Mouse (Mus musculus) forebrain, embryonic 14.5 days (tissue): ENCODE results near the gene Vmn2r88. TPM values are rescaled to one million over a fixed set of nuclear protein-coding genes. Genes with fewer than 3 reads are reported as not detected.
"Not testable (repeated sequence)": the region's sequence is repeated elsewhere in the genome, so short reads cannot be mapped to it uniquely, and the experiment has no call there.

Experiments used
- ATAC-seq: fragments of 200-750 bp; cut with Nextera tagmentation; 2 replicates; pipeline ENCODE4 v1.8.0; 2017; ENCODE audit warnings: mild to moderate bottlenecking, moderate library complexity
- DNase-seq: peaks from one replicate; pipeline ENCODE4 v3.0.0-alpha.2; 2015; ENCODE audit warnings: low spot score
- H3K27ac ChIP-seq: fragments of 300-500 bp; sonication (generic); 2 replicates; pipeline ENCODE4 v1.5.1; 2014; ENCODE audit warnings: low read depth, mild to moderate bottlenecking, control low read depth, low read length, moderate library complexity
- H3K27me3 ChIP-seq: fragments of 300-500 bp; sonication (generic); replicated peaks from 2 replicates; pipeline ENCODE4 v1.6.1; 2014; ENCODE audit warnings: low read length, control low read depth, mixed read lengths; ENCODE audit not compliant: control insufficient read depth, insufficient read depth
- H3K36me3 ChIP-seq: fragments of 300-500 bp; sonication (generic); 2 replicates; pipeline ENCODE4 v1.6.1; 2014; ENCODE audit warnings: low read length, control low read depth; ENCODE audit not compliant: control insufficient read depth, insufficient read depth
- H3K4me1 ChIP-seq: fragments of 300-500 bp; sonication (generic); 2 replicates; pipeline ENCODE4 v1.6.1; 2014; ENCODE audit warnings: antibody characterized with exemption, low read length, control low read depth; ENCODE audit not compliant: control insufficient read depth, insufficient read depth
- H3K4me2 ChIP-seq: fragments of 300-500 bp; sonication (generic); 2 replicates; pipeline ENCODE4 v1.6.1; 2014; ENCODE audit warnings: mild to moderate bottlenecking, control low read depth, low read length
- H3K4me3 ChIP-seq: fragments of 300-500 bp; sonication (generic); 2 replicates; pipeline ENCODE4 v1.5.1; 2014; ENCODE audit warnings: low read depth, low read length, control low read depth
- H3K9ac ChIP-seq: fragments of 300-500 bp; sonication (generic); 2 replicates; pipeline ENCODE4 v1.6.1; 2014; ENCODE audit warnings: mild to moderate bottlenecking, low read length, control low read depth, moderate library complexity
- H3K9me3 ChIP-seq: fragments of 300-500 bp; sonication (generic); replicated peaks from 2 replicates; pipeline ENCODE4 v1.6.1; 2016; ENCODE audit warnings: low read length, control low read depth, mixed read lengths; ENCODE audit not compliant: control insufficient read depth
- WGBS: fragments of 180-500 bp; shearing (Covaris S2); extraction: QIAGEN DNeasy Blood & Tissue Kit; methylation state at CpG from one replicate; pipeline ENCODE4 v1.1.7; 2014; 5-methylcytosine and 5-hydroxymethylcytosine counted together
- polyA plus RNA-seq: library from polyadenylated mRNA; unstranded; fragments of >200 nt; fragmentation: Nextera tagmentation; extraction: Ambion mirVana; gene quantifications from 2 replicates; pipeline ENCODE4 v1.2.1, GENCODE M21; 2014

Gene Vmn2r88
- polyA plus RNA-seq, 1 experiment from 2014 or later, result not detected

DNA sequence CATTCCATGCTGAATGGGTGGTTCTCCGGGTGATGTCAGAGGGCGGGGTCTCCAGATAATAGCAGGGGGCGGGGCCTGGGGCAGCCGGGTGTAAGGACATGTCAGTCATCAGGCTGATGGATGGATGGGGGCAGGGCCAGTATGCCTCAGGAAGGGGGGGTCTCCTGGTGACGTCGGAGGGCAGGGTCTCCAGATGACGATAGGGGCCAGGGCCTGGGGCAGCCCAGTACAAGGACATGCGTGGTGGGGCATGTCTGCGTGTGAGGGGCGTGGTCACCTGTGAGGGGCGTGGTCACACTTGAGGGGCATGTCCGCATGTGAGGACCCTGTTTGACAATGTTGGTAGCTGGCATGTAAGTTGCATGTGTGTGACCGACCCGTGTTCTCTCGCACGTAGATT lies 23.9 kb downstream of the Vmn2r88 start:
- peaks cover 11% of the 10 kb centered on the region; the same call in 1 of the 2 replicates for H3K9me3 ChIP-seq
- 94% methylated on average over 16 of the region's 16 CpGs for WGBS
- no peak for ATAC-seq

DNA sequence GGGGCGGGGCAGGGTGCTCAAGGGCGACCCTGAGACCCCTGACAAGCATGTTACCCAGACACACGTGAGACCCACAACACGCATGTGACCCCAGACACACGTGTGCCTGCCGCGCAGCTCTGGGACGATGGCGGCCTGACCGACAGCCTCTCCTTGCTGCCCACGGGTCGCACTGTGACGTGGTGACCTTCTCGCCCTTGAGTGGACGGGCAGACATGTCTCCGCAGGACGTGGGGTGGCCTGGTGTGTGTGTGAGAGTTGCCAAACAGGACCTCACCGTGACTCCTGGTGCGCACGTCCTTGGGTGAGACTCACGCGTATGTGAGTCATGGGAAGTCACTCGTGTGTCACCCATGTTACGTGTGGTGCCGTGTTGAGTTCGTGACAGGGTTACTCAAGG lies 24.4 kb downstream of the Vmn2r88 start:
- no peak overlapping the region for H3K4me2 ChIP-seq
- no peaks in the 10 kb centered on the region for H3K4me1 ChIP-seq
- peaks cover 11% of the 10 kb centered on the region; the same call in 1 of the 2 replicates for H3K9me3 ChIP-seq
- 95% methylated on average over 26 of the region's 26 CpGs for WGBS
- H3K27me3 ChIP-seq, result no peaks in the 10 kb centered on the region
- H3K36me3 ChIP-seq, result no peaks in the 10 kb centered on the region
- no peak overlapping the region for H3K9ac ChIP-seq
- H3K27ac ChIP-seq, result no peak overlapping the region
- ATAC-seq, result no peak
- no peak for DNase-seq
- H3K4me3 ChIP-seq, result no peak overlapping the region

More for the DNA sequence above, 23.9 kb downstream of the Vmn2r88 start:
- Histone ChIP-seq H3K4me1 (no peaks in the 10 kb centered on the region), H3K27me3 (no peaks in the 10 kb centered on the region), H3K4me2 (no peak overlapping the region), H3K4me3 (no peak overlapping the region), H3K9ac (no peak overlapping the region), H3K36me3 (no peaks in the 10 kb centered on the region), H3K27ac (no peak overlapping the region)
- no peak for DNase-seq

DNA sequence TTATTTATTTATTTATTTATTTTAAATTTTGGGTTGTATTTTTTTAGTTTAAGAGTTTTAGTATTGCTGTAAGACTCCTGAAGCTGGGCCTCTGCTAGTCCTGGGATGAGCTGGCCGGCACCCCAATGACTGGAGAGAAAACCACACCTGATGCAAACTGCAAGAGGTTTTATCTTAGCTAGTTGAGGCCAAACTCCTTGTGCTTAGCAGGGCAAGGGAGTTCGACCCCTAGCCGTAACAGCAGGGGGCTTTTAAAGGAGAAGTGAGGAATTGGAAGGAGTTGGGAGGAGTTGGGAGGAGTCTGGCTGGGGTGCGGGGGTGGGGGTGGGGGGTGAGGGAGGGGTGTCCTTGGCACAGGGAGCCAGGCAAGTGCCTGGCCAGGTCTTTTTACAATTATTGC lies 28.3 kb downstream of the Vmn2r88 start:
- DNase-seq, result no peak
- H3K4me3 ChIP-seq, result no peak overlapping the region
- H3K36me3 ChIP-seq, result no peaks in the 10 kb centered on the region
- no peak overlapping the region for H3K27ac ChIP-seq
- no peak overlapping the region for H3K4me2 ChIP-seq
- no peaks in the 10 kb centered on the region for H3K27me3 ChIP-seq
- H3K9me3 ChIP-seq, result peaks cover 11% of the 10 kb centered on the region; the same call in 1 of the 2 replicates
- no peak for ATAC-seq
- WGBS, result 75% methylated on average over 4 of the region's 4 CpGs
- H3K9ac ChIP-seq, result no peak overlapping the region
- H3K4me1 ChIP-seq, result no peaks in the 10 kb centered on the region

DNA sequence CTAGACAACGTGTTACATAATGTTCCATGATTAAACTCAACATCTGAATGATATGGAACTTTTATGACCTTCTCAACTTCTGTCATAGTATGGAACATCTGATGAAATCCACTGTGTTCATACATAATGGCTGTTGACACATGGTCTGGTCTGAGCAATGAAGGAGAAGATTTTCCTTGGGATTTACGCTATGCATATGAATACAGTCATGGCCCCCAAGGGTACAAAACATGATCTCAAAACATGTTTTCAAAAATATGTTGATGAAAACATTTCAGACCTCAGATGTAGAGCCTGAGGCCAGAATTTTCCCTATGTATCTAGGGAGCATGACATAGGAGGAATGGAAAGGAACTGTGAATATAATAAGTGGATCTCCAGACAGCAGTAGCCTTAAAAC lies 40.9 kb downstream of the Vmn2r88 start, which contains the start of gene Vmn2r89:
Gene Vmn2r89 (plus strand): TSS at position 301 of the 400 bp plus-strand sequence.
- ATAC-seq, H3K9ac ChIP-seq, H3K36me3 ChIP-seq, H3K27ac ChIP-seq, DNase-seq, H3K9me3 ChIP-seq, H3K4me3 ChIP-seq, H3K4me2 ChIP-seq, H3K27me3 ChIP-seq, H3K4me1 ChIP-seq: not testable (repeated sequence)
- WGBS, result 80% methylated on average over 2 of the region's 2 CpGs

Other genes with a start within 250 kb of the Vmn2r88 start
- gene Rnase2b, start 248.6 kb upstream of the Vmn2r88 start, polyA plus RNA-seq, result not detected in 2 replicates
- not detected in 2 replicates for gene Ang2, start 211.7 kb upstream of the Vmn2r88 start, polyA plus RNA-seq
- gene Ear14, start 207.4 kb upstream of the Vmn2r88 start, polyA plus RNA-seq, result not detected in 2 replicates
- gene Rnase2a, start 154.7 kb upstream of the Vmn2r88 start, polyA plus RNA-seq, result not detected in 2 replicates
- gene Gm7247, start 49.1 kb upstream of the Vmn2r88 start, polyA plus RNA-seq, result not detected in 2 replicates
- not detected in 2 replicates for gene Vmn2r89, start 41.0 kb downstream of the Vmn2r88 start, polyA plus RNA-seq
- gene Gm5622, start 142.0 kb downstream of the Vmn2r88 start, polyA plus RNA-seq, result not detected in 2 replicates
- gene Gm17175, start 163.2 kb downstream of the Vmn2r88 start, polyA plus RNA-seq, result not detected in 2 replicates
- not detected in 2 replicates for gene Gm17174, start 181.3 kb downstream of the Vmn2r88 start, polyA plus RNA-seq
- not detected in 2 replicates for gene Gm17078, start 200.5 kb downstream of the Vmn2r88 start, polyA plus RNA-seq
- not detected in 2 replicates for gene Gm4181, start 224.8 kb downstream of the Vmn2r88 start, polyA plus RNA-seq